Mouse (Mus musculus) left cerebral cortex, adult 2 months (tissue): ENCODE measurements around the gene Commd8. TPM values are rescaled to one million over a fixed set of nuclear protein-coding genes. Genes with fewer than 3 reads are reported as not detected.

ENCODE experiments used
- DNase-seq, 2 experiments: peaks; one replicate each; pipeline ENCODE4 v3.0.0; 2021 to 2022; ENCODE audit warnings: low spot score in 2 of 2, mixed read lengths in 1 of 2; ENCODE audit errors: extremely low spot score in 1 of 2
- H3K27ac ChIP-seq: fragments of 200-600 bp; 2 replicates; pipeline ENCODE4 v1.8.1; 2022
- H3K4me3 ChIP-seq: fragments of 200-600 bp; 2 replicates; pipeline ENCODE4 v1.8.1; 2022
- CTCF ChIP-seq: fragments of 200-600 bp; IDR thresholded peaks from 2 replicates; pipeline ENCODE4 v1.8.1; 2022; ENCODE audit warnings: antibody characterized with exemption, mild to moderate bottlenecking, moderate library complexity
- intact Hi-C: fragments of 180-260 bp; cut with DNase I; formaldehyde crosslinking; loops from one replicate; pipeline ENCODE4 v1.15.1; 2025
- total RNA-seq, 2 experiments: library from RNA; stranded (reverse); gene quantifications; 2 replicates each; pipeline ENCODE4 v1.2.3; 2021

Gene Commd8
- total RNA-seq, 2 experiments from 2014 or later: 85.5 to 86.0 TPM

GRCm38 (mm10) chr5:72191932-72192331 lies 23.9 kb upstream of the Commd8 start:
- DNase-seq: no peak
- Histone ChIP-seq H3K27ac (no peak overlapping the region), H3K4me3 (no peak overlapping the region)
- intact Hi-C loops: no loop called here
- no peak for TF ChIP-seq CTCF

- intact Hi-C loops: no loop called here
- no peak for TF ChIP-seq CTCF
- H3K27ac ChIP-seq: no peak overlapping the region
These were observed 23.2 kb upstream of the Commd8 start for GRCm38 (mm10) chr5:72191154-72191553.

GRCm38 (mm10) chr5:72184437-72185100 lies 16.6 kb upstream of the Commd8 start:
- DNase-seq: no peak
- Histone ChIP-seq H3K4me3 (no peak overlapping the region), H3K27ac (no peak overlapping the region)
- intact Hi-C loops: no loop called here
- TF ChIP-seq CTCF: no peak

More at GRCm38 (mm10) chr5:72191154-72191553, 23.2 kb upstream of the Commd8 start:
- H3K4me3 ChIP-seq: no peak overlapping the region
- no peak for DNase-seq

- DNase-seq: no peak
- Histone ChIP-seq H3K4me3 (no peak overlapping the region), H3K27ac (no peak overlapping the region)
- intact Hi-C loops: no loop called here
- no peak for TF ChIP-seq CTCF
These were observed 15.9 kb upstream of the Commd8 start for GRCm38 (mm10) chr5:72183929-72184328.

- no peak overlapping the region for H3K27ac ChIP-seq
- no peak for DNase-seq
- intact Hi-C loops: no loop called here
- no peak for TF ChIP-seq CTCF
- H3K4me3 ChIP-seq: no peak overlapping the region
These were observed 14.8 kb upstream of the Commd8 start for GRCm38 (mm10) chr5:72182804-72183203.

- no peak overlapping the region for H3K27ac ChIP-seq
- intact Hi-C loops: no loop called here
- no peak for DNase-seq
These were observed 13.2 kb upstream of the Commd8 start for GRCm38 (mm10) chr5:72181194-72181593.

GRCm38 (mm10) chr5:72175530-72175929 lies 7.5 kb upstream of the Commd8 start:
- Histone ChIP-seq H3K4me3 (peak overlapping the region; percentile 15), H3K27ac (no peak overlapping the region)
- intact Hi-C loops: no loop called here
- no peak for DNase-seq
- TF ChIP-seq CTCF: no peak

More at GRCm38 (mm10) chr5:72181194-72181593, 13.2 kb upstream of the Commd8 start:
- TF ChIP-seq CTCF: no peak
- no peak overlapping the region for H3K4me3 ChIP-seq

- intact Hi-C loops: no loop called here
- no peak for DNase-seq
- no peak for TF ChIP-seq CTCF
- H3K27ac ChIP-seq: no peak overlapping the region
- H3K4me3 ChIP-seq: no peak overlapping the region
These were observed 7.1 kb upstream of the Commd8 start for GRCm38 (mm10) chr5:72175050-72175449.

- intact Hi-C loops: loop anchor here (5.0 kb wide), 1 partner anchor 584 kb away; no protein-coding TSS in a partner anchor
- no peak overlapping the region for H3K4me3 ChIP-seq
- no peak overlapping the region for H3K27ac ChIP-seq
- DNase-seq: no peak
- no peak for TF ChIP-seq CTCF
These were observed 5.5 kb upstream of the Commd8 start for GRCm38 (mm10) chr5:72173521-72173920.

- intact Hi-C loops: loop anchor here (1.0 to 5.0 kb wide), 2 partner anchors 97 to 585 kb away; no protein-coding TSS in a partner anchor
- TF ChIP-seq CTCF: peak; percentile 82
- Histone ChIP-seq H3K4me3 (no peak overlapping the region), H3K27ac (no peak overlapping the region)
- peak in 1 of 2 experiments; percentile 32 for DNase-seq
These were observed 4.7 kb upstream of the Commd8 start for GRCm38 (mm10) chr5:72172675-72173074.

GRCm38 (mm10) chr5:72170067-72170466 lies 2.1 kb upstream of the Commd8 start:
- no peak overlapping the region for H3K4me3 ChIP-seq
- intact Hi-C loops: loop anchor here (5.0 kb wide), 1 partner anchor 587 kb away; no protein-coding TSS in a partner anchor
- no peak for TF ChIP-seq CTCF
- H3K27ac ChIP-seq: no peak overlapping the region
- no peak for DNase-seq

- intact Hi-C loops: loop anchor here (10.0 kb wide), 1 partner anchor 387 kb away; the partner anchor contains the start of gene Nfxl1
- TF ChIP-seq CTCF: no peak
- Histone ChIP-seq H3K27ac (peak overlapping the region; percentile 68), H3K4me3 (peak overlapping the region; percentile 93)
- DNase-seq: no peak
These were observed 264 bp upstream of the Commd8 start for GRCm38 (mm10) chr5:72168285-72168621.

GRCm38 (mm10) chr5:72164386-72164785 lies 3.6 kb downstream of the Commd8 start:
- intact Hi-C loops: loop anchor here (10.0 kb wide), 1 partner anchor 390 kb away; the partner anchor contains the start of gene Nfxl1
- TF ChIP-seq CTCF: no peak; the same call in 1 of the 2 replicates
- no peak for DNase-seq
- no peak overlapping the region for H3K27ac ChIP-seq
- H3K4me3 ChIP-seq: no peak overlapping the region
